Mouse (Mus musculus) cerebellum, adult 2 months (tissue): Measurements from ENCODE around the gene Igfals.

Source experiments
- CTCF ChIP-seq: fragments of 200-500 bp; IDR thresholded peaks from 2 replicates; pipeline ENCODE4 v1.5.1; 2011; ENCODE audit warnings: low read depth, mild to moderate bottlenecking, control low read depth, low read length, moderate library complexity, borderline replicate concordance; ENCODE audit not compliant: insufficient read depth
- POLR2A ChIP-seq: fragments of 200-500 bp; IDR thresholded peaks from 2 replicates; pipeline ENCODE4 v1.6.1; 2011; ENCODE audit warnings: low read length, control low read depth, borderline replicate concordance; ENCODE audit not compliant: insufficient read depth

DNA sequence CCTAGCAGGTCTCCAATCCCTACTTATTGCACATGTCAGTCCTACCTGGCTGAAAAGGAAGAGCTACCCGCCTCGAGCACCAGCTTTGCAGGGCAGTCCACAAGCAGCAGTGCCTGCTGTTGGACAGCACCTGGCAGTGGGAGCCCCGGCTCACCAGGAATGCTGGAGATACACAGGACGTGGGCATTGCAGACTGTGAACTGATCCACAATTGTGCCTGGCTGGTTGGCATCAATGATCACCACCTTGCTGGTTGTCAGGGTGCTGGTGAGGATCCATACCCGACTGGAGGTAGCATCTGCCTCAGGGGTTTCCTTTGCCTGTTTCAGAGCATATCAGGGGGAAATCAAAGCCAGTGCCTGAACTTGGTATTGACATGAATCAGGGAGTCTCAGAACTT is 36.3 kb downstream of the Igfals start:
- no peak for TF ChIP-seq POLR2A
- TF ChIP-seq CTCF, result no peak
